Mouse (Mus musculus) thymus, postnatal 10 days (tissue): ENCODE results near the gene Vegfb.

ENCODE experiments used
- DNase-seq, 2 experiments: peaks; one replicate each; pipeline ENCODE4 v3.0.0; 2021; ENCODE audit warnings: low spot score in 2 of 2

The Vegfb gene

GRCm38 (mm10) chr19:6972247-6972917, 15.1 kb downstream of the Vegfb start:
- DNase-seq, result no peak

DNA sequence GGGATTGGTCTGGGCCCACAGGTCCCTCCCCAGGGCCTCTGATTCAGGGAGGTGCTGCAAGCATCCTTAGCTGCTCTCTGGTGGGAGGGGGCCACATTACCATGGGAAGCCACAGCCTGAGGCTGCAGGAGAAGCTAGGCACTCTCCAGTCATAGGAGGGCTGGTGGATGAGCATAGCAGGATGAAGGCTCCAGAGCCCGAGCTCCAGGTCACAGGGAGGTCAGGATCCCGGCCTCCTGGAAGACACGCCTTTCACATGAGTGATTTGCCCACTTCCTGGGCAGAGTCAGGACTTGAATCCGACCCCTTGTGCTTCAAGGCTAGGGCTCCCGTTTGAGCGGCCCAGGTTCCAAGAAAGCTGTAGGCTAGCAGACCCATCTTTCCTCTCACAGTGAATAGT, 15.8 kb downstream of the Vegfb start:
- DNase-seq, result no peak

GRCm38 (mm10) chr19:6970460-6971085, 16.9 kb downstream of the Vegfb start:
- no peak for DNase-seq

GRCm38 (mm10) chr19:6969665-6970381, 17.6 kb downstream of the Vegfb start:
- peak in 1 of 2 experiments; percentile 74 for DNase-seq

DNA sequence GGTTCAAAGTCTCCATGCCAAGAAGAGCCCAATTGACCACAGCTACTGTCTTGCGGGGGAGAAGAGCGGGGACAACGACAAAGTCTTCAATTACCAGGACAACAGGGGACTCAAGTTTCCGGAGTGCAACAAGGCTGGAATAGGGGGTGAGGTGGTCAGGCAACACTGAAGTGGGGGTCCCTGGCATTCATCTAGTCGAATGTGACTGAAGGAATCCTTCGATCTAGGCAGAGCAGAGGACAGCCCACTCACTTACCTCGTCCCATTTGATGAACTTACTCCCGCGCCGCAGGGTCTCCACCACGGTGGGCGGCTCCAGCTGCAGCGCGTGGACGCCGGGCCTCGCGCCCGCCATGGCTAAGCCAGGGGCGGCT, 18.2 kb downstream of the Vegfb start:
- DNase-seq, result no peak

DNA sequence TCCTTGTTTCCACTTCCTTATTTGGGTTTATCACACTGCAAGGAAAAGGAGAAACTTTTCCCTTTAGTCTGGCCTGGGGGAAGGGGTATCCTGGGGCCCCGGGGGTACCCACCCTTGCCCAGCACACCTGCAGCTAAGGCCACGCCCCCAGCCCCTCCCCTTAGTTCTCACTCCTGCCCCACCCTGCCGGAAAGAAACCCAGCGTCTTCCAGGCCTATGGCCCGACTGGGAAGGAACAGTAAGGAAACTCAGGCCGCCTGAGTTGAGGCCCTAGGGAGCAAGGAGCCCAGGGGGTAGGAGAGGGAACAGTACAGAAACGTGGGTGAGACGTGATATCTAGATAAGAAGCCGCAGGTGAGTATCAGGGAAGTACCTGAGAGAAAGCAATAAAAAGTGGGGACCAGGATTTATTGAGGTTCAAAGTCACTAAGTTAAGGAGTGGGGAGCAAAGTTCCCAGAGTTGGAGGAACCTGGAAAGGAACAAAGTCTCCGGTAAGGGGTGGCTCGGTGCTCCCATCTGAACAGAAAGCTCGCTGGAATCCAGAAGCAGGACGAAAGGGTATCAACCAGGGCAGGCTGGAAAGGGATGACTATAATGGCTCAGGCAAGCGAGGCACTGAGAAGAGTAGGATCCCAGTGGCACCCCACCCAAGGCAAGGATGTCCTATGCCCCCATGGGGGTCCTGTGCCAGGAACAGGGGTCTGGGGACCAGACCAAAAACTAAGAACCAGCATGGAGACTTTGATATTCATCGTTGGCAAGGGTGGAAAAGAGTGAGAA, 18.8 kb downstream of the Vegfb start:
- no peak for DNase-seq

DNA sequence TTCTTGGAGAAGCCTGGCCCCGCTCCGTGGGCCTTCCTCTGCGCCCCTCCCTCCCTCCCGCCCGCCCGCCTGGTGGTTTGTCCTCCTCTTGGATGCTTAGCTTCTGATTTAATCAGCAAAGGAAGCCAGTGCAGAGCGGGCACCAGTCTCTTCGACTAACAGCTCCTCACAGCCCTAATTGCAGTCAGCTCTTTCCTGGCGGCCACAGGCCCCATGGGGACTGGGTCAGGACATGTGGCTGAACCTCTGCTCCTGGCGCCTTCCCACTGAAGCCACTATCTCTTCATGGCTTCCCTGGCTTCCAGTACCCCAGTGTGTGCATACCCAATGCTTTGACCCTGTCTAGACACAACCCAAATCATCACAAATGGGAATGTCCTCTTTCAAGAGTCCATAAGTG, 31.0 kb downstream of the Vegfb start:
- DNase-seq, result no peak

DNA sequence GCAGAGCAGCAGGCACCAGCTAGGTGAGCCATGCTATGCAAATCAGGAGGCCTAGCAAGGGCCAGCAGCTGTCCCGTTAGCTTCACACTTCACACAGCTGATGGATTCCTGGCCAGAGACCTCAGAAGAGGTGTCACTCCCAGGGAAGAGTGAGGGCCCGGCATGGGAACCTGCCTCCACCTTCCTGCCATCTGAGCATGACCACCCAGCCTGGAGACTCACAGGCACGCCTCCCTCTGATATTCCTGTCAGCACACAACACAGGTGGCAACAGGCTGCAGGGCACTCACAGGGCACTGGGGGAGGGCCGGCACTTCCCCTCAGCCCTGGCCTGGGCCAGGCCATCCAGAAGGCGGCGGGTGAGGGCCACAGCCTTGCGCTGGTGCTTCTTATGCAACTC, 32.0 kb downstream of the Vegfb start:
- no peak for DNase-seq

GRCm38 (mm10) chr19:6954046-6954445, 33.4 kb downstream of the Vegfb start:
- peak in 1 of 2 experiments; percentile 35 for DNase-seq

DNA sequence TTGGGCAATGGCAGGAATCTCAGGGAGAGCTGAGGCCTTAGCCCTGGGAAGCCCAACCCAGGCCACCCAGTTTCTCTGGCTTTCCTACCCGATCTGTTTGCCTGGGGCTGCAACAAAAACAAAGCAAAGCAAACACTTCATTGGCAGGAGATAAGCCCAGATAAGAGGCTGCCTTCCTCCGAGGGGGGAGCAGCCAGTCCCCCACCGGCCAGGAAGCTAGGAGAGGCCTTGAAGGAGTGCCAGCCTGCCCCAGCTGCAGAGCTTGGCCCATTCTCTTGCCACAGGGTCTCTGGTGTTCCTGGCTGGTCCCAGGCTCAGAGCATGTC, 34.8 kb downstream of the Vegfb start:
- DNase-seq, result peak in 1 of 2 experiments; percentile 34

DNA sequence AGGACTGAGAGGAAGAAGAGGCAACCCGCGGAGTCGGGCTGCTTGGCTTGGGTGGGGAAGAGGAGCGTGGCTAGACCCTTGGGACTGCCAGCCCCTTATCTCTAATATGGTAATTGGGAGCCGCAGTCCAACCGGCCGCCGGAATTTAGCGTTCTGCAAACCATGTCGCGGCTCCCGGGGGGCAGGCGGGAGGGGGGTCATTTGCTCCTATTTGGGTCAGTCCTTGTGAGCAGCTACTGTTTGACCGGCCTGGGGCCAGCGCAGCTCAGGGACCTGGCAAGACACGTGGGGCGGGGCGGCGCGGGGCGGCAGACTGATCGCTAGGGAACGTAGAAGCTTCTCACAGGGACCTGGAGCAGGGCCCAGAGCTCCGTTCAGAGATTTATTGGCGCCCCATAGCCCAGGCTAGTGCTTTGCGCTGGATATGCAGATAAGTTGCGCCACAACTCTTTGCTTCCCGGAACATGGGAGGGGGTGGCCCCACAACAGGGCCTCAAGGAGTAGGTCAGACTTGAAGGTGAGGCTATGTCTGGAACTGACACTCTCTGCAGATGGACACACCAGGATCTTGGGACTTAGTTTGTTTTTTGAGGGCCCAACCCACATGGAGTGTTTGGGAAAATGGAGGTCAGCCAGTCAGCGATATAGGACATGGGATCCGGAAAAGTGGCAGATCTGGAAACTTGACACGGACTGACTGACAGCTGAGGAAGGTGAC, 35.3 kb downstream of the Vegfb start:
- peak; percentile 32 to 44 for DNase-seq

DNA sequence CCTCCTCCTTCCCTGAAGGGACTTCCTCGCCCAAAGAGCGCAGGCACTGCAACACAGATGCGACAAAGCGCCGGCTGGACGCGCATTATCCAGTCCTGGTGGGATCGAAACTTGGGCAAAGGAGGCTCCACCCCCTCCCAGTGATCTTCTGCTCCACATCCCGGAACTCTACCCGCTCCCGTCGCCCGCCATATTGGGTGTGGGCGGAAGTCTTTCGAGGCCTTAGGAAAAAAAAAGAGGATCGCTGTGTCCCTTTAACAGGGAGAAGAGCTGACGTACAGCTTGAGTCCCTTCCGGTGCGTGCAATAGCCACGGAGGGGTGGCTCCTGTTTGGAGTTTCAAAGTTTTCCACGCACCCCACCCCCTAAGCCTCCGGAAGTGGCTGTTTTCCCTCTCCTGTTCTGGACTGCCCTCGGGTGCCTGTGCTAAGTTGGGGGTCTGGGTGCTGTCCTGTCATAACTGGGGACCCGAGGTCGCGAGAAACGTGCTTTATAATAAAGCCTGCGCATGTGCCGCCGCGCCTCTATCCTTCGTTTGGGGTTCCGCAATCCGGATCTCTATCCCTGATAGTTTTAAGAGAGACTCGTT, 36.0 kb downstream of the Vegfb start:
- DNase-seq, result peak; percentile 66 to 73

DNA sequence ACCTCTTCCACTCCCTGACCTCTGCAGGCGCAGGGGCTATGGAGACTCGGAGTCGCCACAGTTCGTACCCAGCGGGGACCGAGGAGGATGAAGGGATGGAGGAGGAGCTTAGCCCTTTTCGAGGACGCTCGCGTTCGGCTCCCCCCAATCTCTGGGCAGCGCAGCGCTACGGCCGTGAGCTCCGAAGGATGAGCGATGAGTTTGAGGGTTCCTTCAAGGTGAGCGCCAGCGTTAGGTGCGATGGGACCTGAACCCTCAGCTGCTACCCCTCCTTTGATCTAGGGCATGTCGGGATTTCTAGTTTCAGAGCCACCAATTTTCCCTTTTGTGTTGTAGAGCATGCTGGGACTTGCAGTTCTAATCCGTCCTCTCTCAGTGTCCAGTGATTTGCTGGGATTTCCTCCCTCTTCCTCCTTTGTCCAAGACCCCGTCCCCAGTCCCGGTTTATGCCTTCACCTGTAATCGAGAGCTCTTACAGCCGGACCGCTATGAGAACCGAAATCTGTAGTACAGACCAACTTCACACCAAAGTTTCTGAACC, 36.8 kb downstream of the Vegfb start:
- peak; percentile 29 to 33 for DNase-seq

DNA sequence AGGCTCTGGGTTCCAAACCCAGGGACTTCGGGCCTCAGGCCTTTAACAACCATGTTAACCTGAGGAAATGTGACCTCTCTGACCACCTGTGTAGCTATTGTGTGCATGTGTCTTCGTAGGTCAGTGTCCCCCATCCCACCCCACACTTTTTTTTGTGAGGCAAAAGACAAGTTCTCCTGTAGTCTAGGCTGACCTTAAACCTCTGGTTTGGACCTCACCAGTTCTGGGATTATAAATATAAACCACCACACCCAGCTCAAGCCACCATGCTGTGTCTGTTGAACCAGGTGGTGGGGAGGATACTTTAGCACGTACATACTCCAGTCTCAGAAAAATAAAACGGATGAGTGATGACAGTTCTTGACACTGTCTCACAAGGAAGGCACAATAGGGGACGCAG, 37.5 kb downstream of the Vegfb start:
- DNase-seq, result no peak

DNA sequence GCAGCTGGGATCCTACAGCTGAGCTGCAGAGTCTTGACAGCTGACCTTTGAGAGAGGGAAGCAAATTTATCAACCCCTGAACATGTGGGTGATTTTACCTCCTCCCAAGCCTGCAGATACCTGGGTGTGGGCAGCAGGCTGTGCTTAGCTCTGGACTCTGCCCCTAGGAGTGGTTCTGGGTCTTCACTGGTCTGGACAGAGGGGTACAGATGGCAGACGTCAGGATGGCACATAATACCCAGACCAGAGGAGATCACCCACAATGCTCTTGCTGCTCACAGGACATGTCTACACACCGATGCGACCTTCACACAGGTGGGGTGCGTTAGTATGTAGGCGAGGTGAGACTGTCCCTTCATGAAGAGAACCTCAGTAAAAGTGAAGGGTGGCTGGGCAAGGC, 37.9 kb downstream of the Vegfb start:
- DNase-seq, result no peak

GRCm38 (mm10) chr19:6948186-6948585, 39.3 kb downstream of the Vegfb start:
- DNase-seq, result no peak

- DNase-seq, result no peak
Observed at GRCm38 (mm10) chr19:6947742-6948141, 39.7 kb downstream of the Vegfb start.

DNA sequence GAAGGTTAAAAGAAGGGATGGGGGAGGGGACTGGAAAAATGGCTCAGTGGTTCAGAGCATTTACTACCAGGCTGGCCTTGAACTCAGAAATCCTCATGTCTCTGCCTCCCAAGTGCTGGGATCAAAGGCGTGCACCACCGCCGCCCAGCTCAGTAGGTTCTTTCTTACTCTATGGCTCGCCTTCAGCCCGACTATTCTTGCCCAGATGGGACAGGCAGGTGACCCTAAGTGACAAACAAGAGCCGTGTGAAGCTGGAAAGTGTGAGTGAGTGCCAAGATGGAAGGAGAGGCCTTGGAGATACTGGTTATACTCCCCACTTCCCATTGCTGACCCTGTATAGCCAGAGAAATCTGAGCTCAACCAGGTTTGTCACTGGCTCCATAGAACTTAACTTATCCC, 43.7 kb downstream of the Vegfb start:
- no peak for DNase-seq

- DNase-seq, result no peak
Observed at GRCm38 (mm10) chr19:6942764-6943163, 44.7 kb downstream of the Vegfb start.

DNA sequence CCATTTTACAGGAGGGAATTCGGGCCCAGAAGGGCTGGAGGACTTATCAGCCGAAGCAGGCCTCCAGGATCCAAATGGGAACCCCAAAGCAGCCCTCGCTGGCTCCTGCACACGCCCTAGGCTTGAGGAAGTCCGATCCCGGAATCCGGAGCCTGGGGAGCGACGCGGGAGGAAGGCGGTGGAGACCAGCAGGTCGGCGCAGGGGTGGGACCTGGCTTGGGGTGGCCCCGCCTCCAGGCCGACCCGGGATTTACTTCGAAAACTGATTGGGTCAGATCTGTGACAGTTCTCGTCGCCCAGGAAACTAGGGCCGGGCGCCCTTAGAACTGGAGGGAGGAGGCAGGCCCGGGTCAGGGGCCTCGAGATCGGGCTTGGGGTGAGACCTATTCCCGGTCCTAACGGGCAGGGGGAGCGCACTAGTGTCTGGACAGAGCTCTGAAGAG, 45.2 kb downstream of the Vegfb start, which contains the start of gene Gpr137:
Gpr137 (minus strand) TSS at position 232 of the 443 bp plus-strand sequence.
- peak; percentile 91 to 92 for DNase-seq
